In the genomic region with DNA sequence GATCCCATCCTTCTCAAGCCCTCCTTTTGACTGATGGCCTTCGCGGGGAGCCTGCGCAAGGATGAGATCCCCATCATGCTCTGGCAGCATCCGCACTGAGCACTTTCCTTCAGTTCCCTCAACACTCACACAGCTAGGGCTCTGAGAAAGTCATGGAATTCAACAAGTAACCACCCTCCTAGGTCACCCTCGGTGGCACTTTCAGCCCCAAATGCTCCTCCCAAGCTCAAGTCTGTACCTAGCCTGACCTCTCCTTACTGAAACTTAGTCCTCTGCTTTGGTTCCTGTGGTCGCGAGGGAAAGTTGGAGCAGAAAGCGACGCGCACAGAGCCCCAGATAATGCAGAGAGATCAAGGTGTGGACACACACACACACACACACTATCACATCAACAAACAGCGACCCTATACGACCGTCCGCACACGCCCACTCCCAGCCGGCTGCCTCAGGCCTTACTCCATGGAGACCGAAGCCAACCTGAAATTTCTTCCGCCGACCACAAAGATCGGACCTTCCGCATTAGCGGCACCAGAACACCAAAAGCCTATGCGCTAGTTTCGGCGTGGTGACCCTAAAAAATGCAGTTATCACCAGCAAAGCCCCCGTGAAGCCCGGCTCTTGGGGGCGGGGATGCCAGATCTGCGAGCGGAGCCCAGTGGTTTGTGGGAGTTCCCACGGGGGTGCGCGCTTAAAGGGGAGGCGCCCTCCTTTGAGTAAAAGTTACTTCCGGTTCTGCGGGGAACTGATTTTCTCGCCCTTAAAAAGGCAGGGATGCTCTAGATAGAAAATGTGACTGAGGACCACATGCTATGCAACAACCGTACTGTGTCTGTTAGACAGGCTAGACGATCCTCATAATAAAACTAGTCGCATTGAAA, we compare ENCODE assay signal across 8 mouse cellular contexts. TPM values are rescaled to one million over a fixed set of nuclear protein-coding genes. Genes with fewer than 3 reads are reported as not detected.
DNase-seq lines count a peak whose midpoint lies in the region; ATAC-seq and TF ChIP-seq lines count a peak whose summit lies in the region.

TSS of gene Zfp974 (minus strand) at position 643 of the 878 bp plus-strand sequence.

- peak; percentile 94 for ATAC-seq in embryonic facial prominence, embryonic 14.5 days (ENCODE audit: low read depth)
- ATAC-seq in heart, embryonic 11.5 days (replicated peaks; ENCODE audit: insufficient number of reproducible peaks, low FRiP score, low TSS enrichment), result peak; percentile 72
- peak; percentile 80 for ATAC-seq in kidney, embryonic 15.5 days (replicated peaks; ENCODE audit: low FRiP score)
- peak; percentile 50; the same call in 1 of the 2 replicates for ATAC-seq in liver, embryonic 14.5 days (ENCODE audit: insufficient read depth)
- ATAC-seq in neural tube, embryonic 11.5 days (ENCODE audit: insufficient read depth, low FRiP score, low TSS enrichment), result peak; percentile 63
- peak; percentile 87 for ATAC-seq in stomach, embryonic 16.5 days (ENCODE audit: insufficient read depth, low FRiP score)

- H3K9me3 ChIP-seq in embryonic facial prominence, embryonic 14.5 days (ENCODE audit: control insufficient read depth, low read length), result no peaks in the 10 kb centered on the region
- no peaks in the 10 kb centered on the region for H3K9me3 ChIP-seq in heart, embryonic 11.5 days (replicated peaks; ENCODE audit: control insufficient read depth, low read length)
- H3K9me3 ChIP-seq in kidney, embryonic 15.5 days (replicated peaks), result no peaks in the 10 kb centered on the region
- H3K9me3 ChIP-seq in liver, embryonic 14.5 days (ENCODE audit: control insufficient read depth, low read length), result no peaks in the 10 kb centered on the region
- H3K9me3 ChIP-seq in neural tube, embryonic 11.5 days (ENCODE audit: control insufficient read depth, low read length), result no peaks in the 10 kb centered on the region
- no peaks in the 10 kb centered on the region for H3K9me3 ChIP-seq in stomach, embryonic 16.5 days (replicated peaks; ENCODE audit: control insufficient read depth, low read length)

- H3K4me1 ChIP-seq in embryonic facial prominence, embryonic 14.5 days (ENCODE audit: control insufficient read depth, insufficient read depth, low read length), result peaks cover 9% of the 10 kb centered on the region; the same call in 1 of the 2 replicates
- H3K4me1 ChIP-seq in heart, embryonic 11.5 days (ENCODE audit: control insufficient read depth, insufficient read depth, low read length), result peaks cover 6% of the 10 kb centered on the region; the same call in 1 of the 2 replicates
- H3K4me1 ChIP-seq in kidney, embryonic 15.5 days, result peaks cover 12% of the 10 kb centered on the region
- H3K4me1 ChIP-seq in liver, embryonic 14.5 days (replicated peaks; ENCODE audit: control insufficient read depth in 2 of 2, insufficient read depth in 2 of 2, low read length in 1 of 2), result peaks cover 4 to 10% of the 10 kb centered on the region in 2 experiments
- H3K4me1 ChIP-seq in neural tube, embryonic 11.5 days (ENCODE audit: control insufficient read depth, insufficient read depth, low read length), result peaks cover 5% of the 10 kb centered on the region; the same call in 1 of the 2 replicates
- H3K4me1 ChIP-seq in stomach, embryonic 16.5 days (ENCODE audit: control insufficient read depth, insufficient read depth, low read length), result peaks cover 7% of the 10 kb centered on the region

- H3K36me3 ChIP-seq in embryonic facial prominence, embryonic 14.5 days (ENCODE audit: control insufficient read depth, insufficient read depth, low read length), result peaks cover 12% of the 10 kb centered on the region; the same call in 1 of the 2 replicates
- H3K36me3 ChIP-seq in heart, embryonic 11.5 days (ENCODE audit: control insufficient read depth, insufficient read depth, low read length), result no peaks in the 10 kb centered on the region
- peaks cover 15% of the 10 kb centered on the region for H3K36me3 ChIP-seq in kidney, embryonic 15.5 days
- no peaks in the 10 kb centered on the region for H3K36me3 ChIP-seq in liver, embryonic 14.5 days (replicated peaks; ENCODE audit: control insufficient read depth, insufficient read depth, low read depth)
- H3K36me3 ChIP-seq in neural tube, embryonic 11.5 days (ENCODE audit: control insufficient read depth, insufficient read depth, low read length), result no peaks in the 10 kb centered on the region
- H3K36me3 ChIP-seq in stomach, embryonic 16.5 days (ENCODE audit: control insufficient read depth, insufficient read depth, low read length), result no peaks in the 10 kb centered on the region

- DNase-seq in CD4-positive helper T cell, adult 2 months (ENCODE audit: low read depth, low spot score), result peak; percentile 81
- peak; percentile 17 to 50 for DNase-seq in adrenal gland, postnatal 4 days (ENCODE audit: low spot score in 2 of 2)
- peak; percentile 88 for DNase-seq in embryonic facial prominence, embryonic 14.5 days (ENCODE audit: low spot score)
- DNase-seq in liver, embryonic 14.5 days (ENCODE audit: low read depth in 3 of 3, low spot score in 3 of 3), result peak in 2 of 3 experiments; percentile 2 to 33
- peak; percentile 85 for DNase-seq in neural tube, embryonic 11.5 days (ENCODE audit: low spot score)

- no peaks in the 10 kb centered on the region for H3K27me3 ChIP-seq in embryonic facial prominence, embryonic 14.5 days (replicated peaks; ENCODE audit: control insufficient read depth, insufficient read depth, low read length)
- H3K27me3 ChIP-seq in heart, embryonic 11.5 days (ENCODE audit: control insufficient read depth, insufficient read depth, low read length), result no peaks in the 10 kb centered on the region
- H3K27me3 ChIP-seq in kidney, embryonic 15.5 days, result no peaks in the 10 kb centered on the region
- H3K27me3 ChIP-seq in liver, embryonic 14.5 days (ENCODE audit: control insufficient read depth, insufficient read depth, low read length), result no peaks in the 10 kb centered on the region
- no peaks in the 10 kb centered on the region for H3K27me3 ChIP-seq in neural tube, embryonic 11.5 days (ENCODE audit: control insufficient read depth, insufficient read depth, low read length)
- H3K27me3 ChIP-seq in stomach, embryonic 16.5 days (ENCODE audit: control insufficient read depth, insufficient read depth, low read length), result no peaks in the 10 kb centered on the region

- no peak for TF ChIP-seq EP300 in liver, embryonic 14.5 days (IDR thresholded peaks at IDR 0.05; ENCODE audit: low read depth)

- no peak within 1 kb of the TSS; the same call in 1 of the 2 replicates for H3K27ac ChIP-seq in embryonic facial prominence, embryonic 14.5 days (replicated peaks; ENCODE audit: low read depth, low read length)
- 0 out of 2 replicates have a peak within 1 kb of the TSS, but pooled peaks have one; percentile 47 for H3K27ac ChIP-seq in heart, embryonic 11.5 days (ENCODE audit: low read depth, low read length)
- peak within 1 kb of the TSS; percentile 45; the same call in 1 of the 2 replicates for H3K27ac ChIP-seq in kidney, embryonic 15.5 days
- no peak within 1 kb of the TSS for H3K27ac ChIP-seq in liver, embryonic 14.5 days
- 0 out of 2 replicates have a peak within 1 kb of the TSS, but pooled peaks have one; percentile 35 for H3K27ac ChIP-seq in neural tube, embryonic 11.5 days (ENCODE audit: low read depth, low read length)
- peak within 1 kb of the TSS; percentile 24; the same call in 1 of the 2 replicates for H3K27ac ChIP-seq in stomach, embryonic 16.5 days (ENCODE audit: low read length)

- peak within 1 kb of the TSS; percentile 75 for H3K9ac ChIP-seq in embryonic facial prominence, embryonic 14.5 days (ENCODE audit: low read depth, low read length)
- H3K9ac ChIP-seq in heart, embryonic 11.5 days (ENCODE audit: low read depth, low read length), result peak within 1 kb of the TSS; percentile 86
- H3K9ac ChIP-seq in kidney, embryonic 15.5 days, result peak within 1 kb of the TSS; percentile 72
- peak within 1 kb of the TSS; percentile 57 for H3K9ac ChIP-seq in liver, embryonic 14.5 days (replicated peaks)
- peak within 1 kb of the TSS; percentile 81 for H3K9ac ChIP-seq in neural tube, embryonic 11.5 days (ENCODE audit: low read length)
- peak within 1 kb of the TSS; percentile 86 for H3K9ac ChIP-seq in stomach, embryonic 16.5 days (ENCODE audit: low read length)

- H3K4me2 ChIP-seq in embryonic facial prominence, embryonic 14.5 days (ENCODE audit: low read depth, low read length), result peak within 1 kb of the TSS; percentile 83
- H3K4me2 ChIP-seq in heart, embryonic 11.5 days, result peak within 1 kb of the TSS; percentile 81
- peak within 1 kb of the TSS; percentile 80 for H3K4me2 ChIP-seq in kidney, embryonic 15.5 days
- peak within 1 kb of the TSS; percentile 66 for H3K4me2 ChIP-seq in liver, embryonic 14.5 days (ENCODE audit: low read depth)
- H3K4me2 ChIP-seq in neural tube, embryonic 11.5 days (ENCODE audit: low read depth), result peak within 1 kb of the TSS; percentile 92
- H3K4me2 ChIP-seq in stomach, embryonic 16.5 days (ENCODE audit: low read depth, low read length), result peak within 1 kb of the TSS; percentile 70

- no peak for TF ChIP-seq CTCF in liver, embryonic 14.5 days (IDR thresholded peaks at IDR 0.05; ENCODE audit: low read depth)

- WGBS in embryonic facial prominence, embryonic 14.5 days, result 5% methylated on average over 39 of the region's 40 CpGs
- 5% methylated on average over 40 of the region's 40 CpGs for WGBS in heart, embryonic 11.5 days (ENCODE audit: insufficient replicate concordance)
- 4% methylated on average over 40 of the region's 40 CpGs for WGBS in kidney, embryonic 15.5 days
- whole genome bisulfite sequencing in liver, embryonic 14.5 days (ENCODE audit: insufficient replicate concordance), result 7% methylated on average over 40 of the region's 40 CpGs
- WGBS in neural tube, embryonic 11.5 days, result 5% methylated on average over 40 of the region's 40 CpGs
- WGBS in stomach, embryonic 16.5 days, result 3% methylated on average over 40 of the region's 40 CpGs

- H3K4me3 ChIP-seq in embryonic facial prominence, embryonic 14.5 days (ENCODE audit: low read depth, low read length), result peak within 1 kb of the TSS; percentile 58
- peak within 1 kb of the TSS; percentile 76 for H3K4me3 ChIP-seq in heart, embryonic 11.5 days (ENCODE audit: low read depth, low read length)
- peak within 1 kb of the TSS; percentile 73 for H3K4me3 ChIP-seq in kidney, embryonic 15.5 days (replicated peaks)
- H3K4me3 ChIP-seq in liver, embryonic 14.5 days (ENCODE audit: insufficient read depth in 1 of 2, low read depth in 2 of 2, low read length in 2 of 2), result peak within 1 kb of the TSS; percentile 58 to 82
- H3K4me3 ChIP-seq in neural tube, embryonic 11.5 days (ENCODE audit: low read depth, low read length), result peak within 1 kb of the TSS; percentile 71
- peak within 1 kb of the TSS; percentile 69 for H3K4me3 ChIP-seq in stomach, embryonic 16.5 days (replicated peaks; ENCODE audit: low read length)

RNA-seq across cellular contexts. Expression of gene Zfp974, which starts in this region (rescaled TPM):
- total RNA-seq in adrenal gland, postnatal 4 days (2021), result 10 to 100 TPM; 17.5 to 18.2 TPM
- 8.0 and 8.3 TPM in 2 replicates for polyA plus RNA-seq in embryonic facial prominence, embryonic 14.5 days (2014; fragmentation: Nextera tagmentation; extraction: Ambion mirVana)
- 7.5 and 8.1 TPM in 2 replicates for polyA plus RNA-seq in heart, embryonic 11.5 days (2014; fragmentation: Nextera tagmentation; extraction: Ambion mirVana)
- 10.4 and 12.4 TPM in 2 replicates for polyA plus RNA-seq in kidney, embryonic 15.5 days (2015; fragmentation: Nextera tagmentation; extraction: Ambion mirVana)
- 0.30 and 0.55 TPM in 2 replicates for polyA plus RNA-seq in liver, embryonic 14.5 days (2012; rRNA removed)
- 0.80 and 0.91 TPM in 2 replicates for polyA plus RNA-seq in liver, embryonic 14.5 days (2014; fragmentation: Nextera tagmentation; extraction: Ambion mirVana)
- polyA plus RNA-seq in neural tube, embryonic 11.5 days (2014; fragmentation: Nextera tagmentation; extraction: Ambion mirVana), result 10.7 and 12.8 TPM in 2 replicates
- polyA plus RNA-seq in stomach, embryonic 16.5 days (2015; fragmentation: Nextera tagmentation; extraction: Ambion mirVana), result 8.4 and 9.4 TPM in 2 replicates

Comparison
In these comparisons a context has a peak if more than half of its experiments do, and no peak if none do; other contexts are left out.
1. Peak in DNase-seq, ATAC-seq, H3K4me3 ChIP-seq, H3K9ac ChIP-seq and H3K4me2 ChIP-seq in liver, embryonic 14.5 days; RNA of the gene not detected or under 1 TPM.
2. DNase-seq: peak in every context shown above with its lines; median percentile 88 in embryonic facial prominence, embryonic 14.5 days; 85 in neural tube, embryonic 11.5 days; 81 in CD4-positive helper T cell, adult 2 months; 34 in adrenal gland, postnatal 4 days; 18 in liver, embryonic 14.5 days.
3. H3K27ac ChIP-seq: peak in heart, embryonic 11.5 days (single experiment), kidney, embryonic 15.5 days (single experiment), neural tube, embryonic 11.5 days (single experiment) and stomach, embryonic 16.5 days (single experiment); none in embryonic facial prominence, embryonic 14.5 days (single experiment) and liver, embryonic 14.5 days (single experiment).
4. Peak in every context shown above with its lines, with median percentiles within 50 percentile points of each other: ATAC-seq, H3K4me2 ChIP-seq, H3K4me3 ChIP-seq and H3K9ac ChIP-seq.